31 mouse cellular contexts compared by ENCODE assay signal in the genomic region with DNA sequence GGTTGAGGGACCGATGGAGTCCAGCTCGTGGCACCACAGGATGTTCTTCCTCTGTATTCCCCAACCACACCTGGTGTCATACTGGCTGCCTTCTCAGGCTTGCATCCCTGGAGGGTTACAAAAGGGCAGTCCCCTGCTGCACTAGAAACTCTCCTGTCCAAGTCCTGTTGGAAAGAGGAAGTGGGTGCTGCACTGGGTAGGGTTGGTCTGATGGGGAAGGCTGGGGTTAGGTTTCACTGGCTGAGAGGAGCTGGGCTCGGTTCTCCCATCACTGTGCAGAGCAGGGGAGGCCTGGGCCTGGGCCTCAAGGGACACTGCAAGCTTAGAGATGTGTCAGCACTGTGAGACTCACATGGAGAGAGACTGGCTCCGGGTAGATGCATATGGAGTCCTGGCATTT. TPM values are rescaled to one million over a fixed set of nuclear protein-coding genes. Genes with fewer than 3 reads are reported as not detected.
"Had no signal": no experiment of that assay in that cellular context is flagged by ENCODE, and none has a peak within 500 bp of the region (broad histone marks: within the 10 kb centered on the region; RNA-seq: fewer than 3 reads in every experiment).

No protein-coding gene starts in this region.

- H3K4me2 ChIP-seq: limb, embryonic 13.5 days; liver, embryonic 12.5 days; liver, embryonic 15.5 days; midbrain, embryonic 13.5 days; neural tube, embryonic 13.5 days had no signal

- H3K4me1 ChIP-seq: limb, embryonic 10.5 days; limb, embryonic 13.5 days; liver, embryonic 12.5 days; liver, embryonic 15.5 days; midbrain, embryonic 10.5 days had no signal

- H3K4me3 ChIP-seq: layer of hippocampus, adult 2 months; limb, embryonic 10.5 days; limb, embryonic 13.5 days; liver, embryonic 12.5 days; liver, embryonic 15.5 days; megakaryocyte, embryonic 14.5 days; midbrain, embryonic 10.5 days; midbrain, embryonic 13.5 days; myocyte; neural tube, embryonic 13.5 days had no signal

- H3K36me3 ChIP-seq: limb, embryonic 10.5 days; limb, embryonic 13.5 days; liver, embryonic 12.5 days; liver, embryonic 15.5 days; midbrain, embryonic 10.5 days; midbrain, embryonic 13.5 days; neural tube, embryonic 13.5 days had no signal

- H3K27ac ChIP-seq: kidney, postnatal 0 days; layer of hippocampus, adult 2 months; limb, embryonic 10.5 days; limb, embryonic 13.5 days; liver, embryonic 12.5 days; liver, embryonic 15.5 days; midbrain, embryonic 10.5 days; midbrain, embryonic 13.5 days; neural tube, embryonic 13.5 days; stomach, postnatal 0 days had no signal

- H3K9ac ChIP-seq: limb, embryonic 13.5 days; liver, embryonic 12.5 days; liver, embryonic 15.5 days; midbrain, embryonic 13.5 days; neural tube, embryonic 13.5 days had no signal

- ATAC-seq: intestine, embryonic 16.5 days; liver, embryonic 12.5 days; midbrain, embryonic 13.5 days; midbrain, embryonic 16.5 days had no signal

- DNase-seq: kidney, adult 18-20 months; kidney, adult 9 months; kidney, postnatal 25 days; layer of hippocampus, adult 9-11 months; liver; lung, adult 2 months; lung, postnatal 14 days; lung, postnatal 4 days; retina, postnatal 1 day; right cerebral cortex, postnatal 25 days; thymus, adult 2 months; thymus, postnatal 25 days had no signal

- H3K9me3 ChIP-seq: limb, embryonic 10.5 days; liver, embryonic 12.5 days; liver, embryonic 15.5 days had no signal

RNA-seq across cellular contexts. Expression of a gene that starts 4.0 kb away (rescaled TPM):
- total RNA-seq: monocyte, adult 5-6 weeks; neutrophil, adult 5-6 weeks had no signal
- polyA plus RNA-seq: intestine, embryonic 16.5 days; limb, embryonic 10.5 days; liver, embryonic 12.5 days; liver, embryonic 15.5 days; small intestine, adult 2 months; spleen, adult 2 months; stomach, embryonic 14.5 days; stomach, postnatal 0 days had no signal
